Mouse (Mus musculus) midbrain, embryonic 12.5 days (tissue): ENCODE measurements at regions not wholly inside any gene's neighbourhood (a gene's known extent, or its start where the extent isn't known, plus 50 kb on each side); places are given as distances from the start of the nearest gene placed in this dataset.

Experiments
- ATAC-seq: fragments of 200-750 bp; cut with Nextera tagmentation; 2 replicates; pipeline ENCODE4 v1.8.0; 2017; ENCODE audit warnings: low read depth, moderate TSS enrichment, moderate library complexity; ENCODE audit not compliant: low FRiP score
- H3K27ac ChIP-seq: fragments of 300-500 bp; sonication (generic); replicated peaks from 2 replicates; pipeline ENCODE4 v1.5.1; 2016; ENCODE audit warnings: mild to moderate bottlenecking
- H3K27me3 ChIP-seq: fragments of 300-500 bp; sonication (generic); 2 replicates; pipeline ENCODE4 v1.6.1; 2016; ENCODE audit warnings: mild to moderate bottlenecking
- H3K36me3 ChIP-seq: fragments of 300-500 bp; sonication (generic); 2 replicates; pipeline ENCODE4 v1.6.1; 2016
- H3K4me1 ChIP-seq: fragments of 300-500 bp; sonication (generic); 2 replicates; pipeline ENCODE4 v1.6.1; 2016
- H3K4me2 ChIP-seq: fragments of 300-500 bp; sonication (generic); replicated peaks from 2 replicates; pipeline ENCODE4 v1.6.1; 2016; ENCODE audit warnings: mild to moderate bottlenecking, moderate library complexity
- H3K4me3 ChIP-seq: fragments of 300-500 bp; sonication (generic); 2 replicates; pipeline ENCODE4 v1.5.1; 2016; ENCODE audit warnings: mild to moderate bottlenecking
- H3K9ac ChIP-seq: fragments of 300-500 bp; sonication (generic); replicated peaks from 2 replicates; pipeline ENCODE4 v1.6.1; 2016; ENCODE audit warnings: mild to moderate bottlenecking, moderate library complexity
- H3K9me3 ChIP-seq: fragments of 300-500 bp; sonication (generic); 2 replicates; pipeline ENCODE4 v1.6.1; 2016; ENCODE audit warnings: mild to moderate bottlenecking
- WGBS: fragments of 180-500 bp; shearing (Covaris S2); methylation state at CpG from one replicate; pipeline ENCODE4 v1.1.7; 2016; 5-methylcytosine and 5-hydroxymethylcytosine counted together

GRCm38 (mm10) chr10:66918713-66919112, 177.2 kb upstream of the Jmjd1c start:
- 81% methylated on average over 2 of the region's 2 CpGs for WGBS
- peaks cover 2% of the 10 kb centered on the region; the same call in 1 of the 2 replicates for H3K27me3 ChIP-seq
- no peak overlapping the region for H3K4me3 ChIP-seq
- H3K27ac ChIP-seq: no peak overlapping the region
- peaks cover 54% of the 10 kb centered on the region for H3K4me1 ChIP-seq
- no peak overlapping the region for H3K9ac ChIP-seq
- ATAC-seq: no peak
- H3K36me3 ChIP-seq: no peaks in the 10 kb centered on the region
- H3K9me3 ChIP-seq: no peaks in the 10 kb centered on the region
- no peak overlapping the region for H3K4me2 ChIP-seq

GRCm38 (mm10) chr10:66919953-66920760, 175.8 kb upstream of the Jmjd1c start:
- H3K4me1 ChIP-seq: peaks cover 47% of the 10 kb centered on the region
- under 1% methylated on average over 13 of the region's 14 CpGs for WGBS
- H3K4me3 ChIP-seq: peak overlapping the region; percentile 19

GRCm38 (mm10) chr10:66920761-66921684, 174.9 kb upstream of the Jmjd1c start:
- Histone ChIP-seq H3K4me3 (peak overlapping the region; percentile 19), H3K27ac (peak overlapping the region; percentile 85), H3K27me3 (no peaks in the 10 kb centered on the region), H3K4me2 (peak overlapping the region; percentile 47), H3K36me3 (no peaks in the 10 kb centered on the region), H3K4me1 (peaks cover 47% of the 10 kb centered on the region), H3K9me3 (no peaks in the 10 kb centered on the region), H3K9ac (no peak overlapping the region)
- 10% methylated on average over 27 of the region's 27 CpGs for WGBS
- peak; percentile 69 for ATAC-seq

More at GRCm38 (mm10) chr10:66919953-66920760, 175.8 kb upstream of the Jmjd1c start:
- Histone ChIP-seq H3K9me3 (no peaks in the 10 kb centered on the region), H3K4me2 (peak overlapping the region; percentile 47), H3K9ac (no peak overlapping the region), H3K27me3 (peaks cover 2% of the 10 kb centered on the region; the same call in 1 of the 2 replicates), H3K27ac (peak overlapping the region; percentile 85), H3K36me3 (no peaks in the 10 kb centered on the region)
- peak; percentile 90 for ATAC-seq

GRCm38 (mm10) chr10:66921776-66922175, 174.1 kb upstream of the Jmjd1c start:
- 41% methylated on average over 6 of the region's 6 CpGs for WGBS
- Histone ChIP-seq H3K27me3 (no peaks in the 10 kb centered on the region), H3K4me2 (no peak overlapping the region), H3K9ac (no peak overlapping the region), H3K4me1 (peaks cover 47% of the 10 kb centered on the region), H3K9me3 (no peaks in the 10 kb centered on the region), H3K36me3 (no peaks in the 10 kb centered on the region), H3K27ac (peak overlapping the region; percentile 85), H3K4me3 (no peak overlapping the region)
- ATAC-seq: no peak

- Histone ChIP-seq H3K27ac (peak overlapping the region; percentile 85; the same call in 1 of the 2 replicates), H3K36me3 (no peaks in the 10 kb centered on the region), H3K27me3 (no peaks in the 10 kb centered on the region), H3K4me1 (peaks cover 47% of the 10 kb centered on the region), H3K4me3 (no peak overlapping the region), H3K4me2 (no peak overlapping the region), H3K9me3 (no peaks in the 10 kb centered on the region), H3K9ac (no peak overlapping the region)
- no peak for ATAC-seq
- WGBS: 84% methylated on average over 6 of the region's 6 CpGs
These were observed 173.6 kb upstream of the Jmjd1c start for GRCm38 (mm10) chr10:66922314-66922713.

GRCm38 (mm10) chr10:66923947-66924346, 172.0 kb upstream of the Jmjd1c start:
- Histone ChIP-seq H3K4me1 (peaks cover 47% of the 10 kb centered on the region), H3K9me3 (no peaks in the 10 kb centered on the region), H3K9ac (no peak overlapping the region), H3K4me2 (no peak overlapping the region), H3K36me3 (no peaks in the 10 kb centered on the region), H3K27me3 (no peaks in the 10 kb centered on the region), H3K27ac (no peak overlapping the region), H3K4me3 (no peak overlapping the region)
- 90% methylated on average over 7 of the region's 7 CpGs for WGBS
- no peak for ATAC-seq

- Histone ChIP-seq H3K4me3 (no peak overlapping the region), H3K36me3 (no peaks in the 10 kb centered on the region), H3K9me3 (no peaks in the 10 kb centered on the region), H3K27me3 (no peaks in the 10 kb centered on the region), H3K27ac (no peak overlapping the region), H3K9ac (no peak overlapping the region), H3K4me2 (no peak overlapping the region), H3K4me1 (peaks cover 42% of the 10 kb centered on the region)
- 90% methylated on average over 16 of the region's 16 CpGs for WGBS
- ATAC-seq: no peak
These were observed 171.5 kb upstream of the Jmjd1c start for GRCm38 (mm10) chr10:66924418-66924817.

- no peaks in the 10 kb centered on the region for H3K9me3 ChIP-seq
- no peaks in the 10 kb centered on the region for H3K36me3 ChIP-seq
- ATAC-seq: no peak
- no peak overlapping the region for H3K27ac ChIP-seq
- no peaks in the 10 kb centered on the region for H3K27me3 ChIP-seq
- H3K4me2 ChIP-seq: no peak overlapping the region
- H3K4me3 ChIP-seq: no peak overlapping the region
- H3K4me1 ChIP-seq: peaks cover 33% of the 10 kb centered on the region
- H3K9ac ChIP-seq: no peak overlapping the region
- 59% methylated on average over 6 of the region's 6 CpGs for WGBS
These were observed 170.3 kb upstream of the Jmjd1c start for GRCm38 (mm10) chr10:66925553-66926127.

GRCm38 (mm10) chr10:66927651-66928050, 168.3 kb upstream of the Jmjd1c start:
- H3K9ac ChIP-seq: no peak overlapping the region
- no peak overlapping the region for H3K4me2 ChIP-seq
- H3K27me3 ChIP-seq: no peaks in the 10 kb centered on the region
- no peak overlapping the region for H3K27ac ChIP-seq
- H3K36me3 ChIP-seq: no peaks in the 10 kb centered on the region
- peaks cover 13% of the 10 kb centered on the region for H3K4me1 ChIP-seq
- 84% methylated on average over 2 of the region's 2 CpGs for WGBS
- no peaks in the 10 kb centered on the region for H3K9me3 ChIP-seq
- no peak for ATAC-seq
- no peak overlapping the region for H3K4me3 ChIP-seq

- no peak for ATAC-seq
These were observed 167.5 kb upstream of the Jmjd1c start for GRCm38 (mm10) chr10:66928211-66928990.

GRCm38 (mm10) chr10:66930563-66930962, 165.4 kb upstream of the Jmjd1c start:
- 70% methylated on average over 10 of the region's 10 CpGs for WGBS
- H3K36me3 ChIP-seq: no peaks in the 10 kb centered on the region
- no peaks in the 10 kb centered on the region for H3K27me3 ChIP-seq
- no peak overlapping the region for H3K4me3 ChIP-seq
- no peak overlapping the region for H3K9ac ChIP-seq
- H3K4me2 ChIP-seq: no peak overlapping the region
- ATAC-seq: no peak
- no peaks in the 10 kb centered on the region for H3K4me1 ChIP-seq
- H3K9me3 ChIP-seq: no peaks in the 10 kb centered on the region
- no peak overlapping the region for H3K27ac ChIP-seq

More at GRCm38 (mm10) chr10:66928211-66928990, 167.5 kb upstream of the Jmjd1c start:
- H3K27me3 ChIP-seq: no peaks in the 10 kb centered on the region
- H3K9ac ChIP-seq: no peak overlapping the region
- no peak overlapping the region for H3K4me3 ChIP-seq
- H3K4me1 ChIP-seq: peaks cover 7% of the 10 kb centered on the region; the same call in 1 of the 2 replicates
- H3K27ac ChIP-seq: no peak overlapping the region
- H3K36me3 ChIP-seq: no peaks in the 10 kb centered on the region
- no peak overlapping the region for H3K4me2 ChIP-seq
- no peaks in the 10 kb centered on the region for H3K9me3 ChIP-seq
- WGBS: 78% methylated on average over 6 of the region's 6 CpGs
